Mouse (Mus musculus) liver, postnatal 0 days (tissue): Measurements from ENCODE around the gene B4galt1. TPM values are rescaled to one million over a fixed set of nuclear protein-coding genes. Genes with fewer than 3 reads are reported as not detected.

Source experiments
- ATAC-seq: fragments of 200-750 bp; cut with Nextera tagmentation; 2 replicates; pipeline ENCODE4 v1.8.0; 2017; ENCODE audit warnings: mild to moderate bottlenecking, moderate library complexity
- DNase-seq: peaks from one replicate; pipeline ENCODE4 v3.0.0-alpha.2; 2016
- H3K27ac ChIP-seq: fragments of 300-500 bp; sonication (generic); 2 replicates; pipeline ENCODE4 v1.5.1; 2014; ENCODE audit warnings: antibody characterized with exemption, moderate library complexity, mild to moderate bottlenecking, low read depth
- H3K27me3 ChIP-seq: fragments of 300-500 bp; sonication (generic); 2 replicates; pipeline ENCODE4 v1.6.1; 2014; ENCODE audit warnings: low read length, control low read depth, mixed read lengths; ENCODE audit not compliant: insufficient read depth
- H3K36me3 ChIP-seq: fragments of 300-500 bp; sonication (generic); replicated peaks from 2 replicates; pipeline ENCODE4 v1.6.1; 2014; ENCODE audit warnings: mild to moderate bottlenecking, control low read depth, low read length, moderate library complexity, mixed read lengths; ENCODE audit not compliant: insufficient read depth
- H3K4me1 ChIP-seq: fragments of 300-500 bp; sonication (generic); 2 replicates; pipeline ENCODE4 v1.6.1; 2014; ENCODE audit warnings: antibody characterized with exemption, mild to moderate bottlenecking, control low read depth; ENCODE audit not compliant: insufficient read depth
- H3K4me2 ChIP-seq: fragments of 300-500 bp; sonication (generic); 2 replicates; pipeline ENCODE4 v1.6.1; 2014; ENCODE audit warnings: low read depth, mild to moderate bottlenecking, low read length, moderate library complexity, mixed read lengths
- H3K4me3 ChIP-seq: fragments of 300-500 bp; sonication (generic); 2 replicates; pipeline ENCODE4 v1.5.1; 2014; ENCODE audit warnings: low read depth, low read length
- H3K9ac ChIP-seq: fragments of 300-500 bp; sonication (generic); replicated peaks from 2 replicates; pipeline ENCODE4 v1.6.1; 2014; ENCODE audit warnings: mild to moderate bottlenecking, moderate library complexity
- H3K9me3 ChIP-seq: fragments of 300-500 bp; sonication (generic); 2 replicates; pipeline ENCODE4 v1.6.1; 2016; ENCODE audit warnings: mild to moderate bottlenecking, control low read depth, low read length, mixed read lengths
- CTCF ChIP-seq: sonication (generic); IDR thresholded peaks from 2 replicates; pipeline ENCODE4 v1.5.1; 2016; ENCODE audit warnings: antibody characterized with exemption, low read depth
- EP300 ChIP-seq: IDR thresholded peaks from 2 replicates; pipeline ENCODE4 v1.6.1; 2016; ENCODE audit warnings: antibody characterized with exemption, low read depth, mild to moderate bottlenecking
- WGBS: fragments of 180-500 bp; shearing (Covaris S2); extraction: QIAGEN DNeasy Blood & Tissue Kit; methylation state at CpG from one replicate; pipeline ENCODE4 v1.1.7; 2014; ENCODE audit not compliant: insufficient replicate concordance; 5-methylcytosine and 5-hydroxymethylcytosine counted together
- polyA plus RNA-seq: library from polyadenylated mRNA; unstranded; fragments of >200 nt; fragmentation: Nextera tagmentation; extraction: Ambion mirVana; gene quantifications from 2 replicates; pipeline ENCODE4 v1.2.1, GENCODE M21; 2015

The B4galt1 gene
- polyA plus RNA-seq, 1 experiment from 2014 or later: 30.2 TPM

DNA sequence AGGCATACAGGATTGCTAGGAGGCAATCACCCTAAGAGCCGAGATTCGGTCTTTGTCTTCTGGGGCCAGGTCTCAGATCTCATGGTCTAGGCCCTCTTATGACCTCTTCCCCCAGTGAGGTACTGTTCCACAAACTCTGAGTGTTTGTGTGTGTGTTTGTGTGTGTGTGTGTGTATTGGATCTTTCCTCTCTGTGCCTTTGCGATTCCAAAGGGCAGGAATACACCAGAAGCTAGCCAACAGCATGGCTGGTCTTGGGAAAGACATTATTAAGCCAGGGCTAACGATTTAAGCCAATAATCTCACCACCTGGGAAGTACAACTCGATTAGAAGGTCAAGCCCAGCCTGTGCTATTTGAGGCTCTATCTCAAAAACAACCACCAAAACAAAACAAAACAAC lies 23.3 kb downstream of the B4galt1 start:
- peak; percentile 72 for ATAC-seq
- Histone ChIP-seq H3K4me2 (no peak overlapping the region), H3K27ac (peak overlapping the region; percentile 80), H3K9me3 (no peaks in the 10 kb centered on the region), H3K4me1 (peaks cover 30% of the 10 kb centered on the region), H3K36me3 (peaks cover 40% of the 10 kb centered on the region), H3K27me3 (no peaks in the 10 kb centered on the region), H3K9ac (no peak overlapping the region), H3K4me3 (no peak overlapping the region)
- DNase-seq: no peak
- TF ChIP-seq CTCF (no peak), EP300 (0 out of 2 replicates have a peak, but pooled peaks have one; percentile 12)
- WGBS: 71% methylated on average over 5 of the region's 5 CpGs

- WGBS: 81% methylated on average over 13 of the region's 13 CpGs
- no peak overlapping the region for H3K4me3 ChIP-seq
- peak overlapping the region; percentile 80 for H3K27ac ChIP-seq
- ATAC-seq (no peak), DNase-seq (no peak)
- H3K36me3 ChIP-seq: peaks cover 41% of the 10 kb centered on the region
- TF ChIP-seq EP300 (no peak), CTCF (no peak)
- no peaks in the 10 kb centered on the region for H3K27me3 ChIP-seq
- H3K4me2 ChIP-seq: no peak overlapping the region
- no peak overlapping the region for H3K9ac ChIP-seq
- H3K4me1 ChIP-seq: peaks cover 32% of the 10 kb centered on the region
- no peaks in the 10 kb centered on the region for H3K9me3 ChIP-seq
Observed at GRCm38 (mm10) chr4:40829654-40830400, 24.0 kb downstream of the B4galt1 start.

DNA sequence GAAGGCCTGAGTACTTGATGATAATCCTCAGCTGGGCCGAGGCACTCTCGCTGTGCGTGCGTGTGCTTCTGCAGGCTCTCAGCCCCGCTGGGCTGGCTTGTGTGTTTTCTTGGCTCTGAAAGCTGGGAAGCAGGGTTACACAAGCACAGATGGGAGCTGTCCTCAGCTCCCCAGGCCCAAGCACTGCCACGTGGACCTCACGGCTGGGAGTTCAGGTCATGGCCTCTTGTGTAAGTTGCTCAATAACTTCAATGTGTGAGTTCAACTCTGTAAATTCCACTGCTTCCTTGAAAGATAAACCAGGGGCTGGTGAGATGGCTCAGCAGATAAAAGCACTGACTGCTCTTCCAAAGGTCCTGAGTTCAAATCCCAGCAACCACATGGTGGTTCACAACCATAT lies 24.9 kb downstream of the B4galt1 start:
- WGBS: 51% methylated on average over 7 of the region's 7 CpGs
- ATAC-seq (peak; percentile 80), DNase-seq (peak; percentile 62)
- Histone ChIP-seq H3K36me3 (peaks cover 38% of the 10 kb centered on the region), H3K27me3 (no peaks in the 10 kb centered on the region), H3K4me1 (peaks cover 38% of the 10 kb centered on the region), H3K9me3 (no peaks in the 10 kb centered on the region), H3K4me2 (no peak overlapping the region), H3K27ac (peak overlapping the region; percentile 80), H3K9ac (no peak overlapping the region), H3K4me3 (no peak overlapping the region)
- TF ChIP-seq EP300: peak; percentile 79
- no peak for TF ChIP-seq CTCF

DNA sequence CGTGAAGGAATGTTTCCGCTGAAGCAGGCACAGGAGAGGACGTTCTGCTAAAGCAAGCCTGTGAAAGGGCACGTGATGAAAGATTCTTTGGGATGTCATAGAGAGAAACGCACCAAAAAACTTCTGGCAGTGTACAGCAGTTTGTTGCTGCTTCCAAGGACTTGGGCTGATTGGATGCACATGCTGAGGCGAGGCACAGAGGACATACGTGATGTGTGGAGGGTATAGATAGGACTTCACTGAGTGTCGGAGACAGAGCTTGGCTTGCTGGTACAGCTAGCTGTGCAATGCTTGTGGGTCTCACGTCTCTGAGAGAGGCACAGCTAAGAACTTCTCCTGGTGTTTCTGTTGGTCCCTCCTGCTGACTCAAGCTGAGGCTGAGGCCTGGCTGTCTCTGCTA lies 25.9 kb downstream of the B4galt1 start:
- no peak overlapping the region for H3K9ac ChIP-seq
- no peak overlapping the region for H3K4me2 ChIP-seq
- H3K4me3 ChIP-seq: no peak overlapping the region
- no peaks in the 10 kb centered on the region for H3K9me3 ChIP-seq
- WGBS: 78% methylated on average over 9 of the region's 9 CpGs
- TF ChIP-seq CTCF (no peak), EP300 (no peak)
- no peak for ATAC-seq
- peaks cover 44% of the 10 kb centered on the region for H3K4me1 ChIP-seq
- DNase-seq: no peak
- H3K27me3 ChIP-seq: no peaks in the 10 kb centered on the region
- peaks cover 45% of the 10 kb centered on the region for H3K36me3 ChIP-seq
- peak overlapping the region; percentile 80; the same call in 1 of the 2 replicates for H3K27ac ChIP-seq

GRCm38 (mm10) chr4:40826810-40827209 lies 27.0 kb downstream of the B4galt1 start:
- Histone ChIP-seq H3K4me1 (peaks cover 44% of the 10 kb centered on the region), H3K9ac (no peak overlapping the region), H3K9me3 (no peaks in the 10 kb centered on the region), H3K27ac (no peak overlapping the region), H3K27me3 (no peaks in the 10 kb centered on the region), H3K4me3 (no peak overlapping the region), H3K36me3 (peaks cover 50% of the 10 kb centered on the region), H3K4me2 (no peak overlapping the region)
- TF ChIP-seq CTCF: no peak
- TF ChIP-seq EP300: no peak
- DNase-seq (no peak), ATAC-seq (no peak)
- 84% methylated on average over 2 of the region's 2 CpGs for WGBS

GRCm38 (mm10) chr4:40825981-40826380 lies 27.8 kb downstream of the B4galt1 start:
- 86% methylated on average over 2 of the region's 2 CpGs for WGBS

GRCm38 (mm10) chr4:40825146-40825545 lies 28.7 kb downstream of the B4galt1 start:
- WGBS: 71% methylated on average over 5 of the region's 5 CpGs
- Histone ChIP-seq H3K4me3 (no peak overlapping the region), H3K27ac (no peak overlapping the region), H3K4me2 (no peak overlapping the region), H3K4me1 (peaks cover 36% of the 10 kb centered on the region), H3K9ac (no peak overlapping the region; the same call in 1 of the 2 replicates), H3K9me3 (no peaks in the 10 kb centered on the region), H3K36me3 (peaks cover 64% of the 10 kb centered on the region), H3K27me3 (no peaks in the 10 kb centered on the region)
- TF ChIP-seq EP300 (no peak), CTCF (no peak)
- ATAC-seq (no peak), DNase-seq (no peak)

More at GRCm38 (mm10) chr4:40825981-40826380, 27.8 kb downstream of the B4galt1 start:
- ATAC-seq (no peak), DNase-seq (no peak)
- no peak overlapping the region for H3K9ac ChIP-seq
- H3K27me3 ChIP-seq: no peaks in the 10 kb centered on the region
- H3K9me3 ChIP-seq: no peaks in the 10 kb centered on the region
- H3K27ac ChIP-seq: no peak overlapping the region
- H3K4me3 ChIP-seq: no peak overlapping the region
- H3K4me2 ChIP-seq: no peak overlapping the region
- peaks cover 59% of the 10 kb centered on the region for H3K36me3 ChIP-seq
- TF ChIP-seq CTCF (no peak), EP300 (no peak)
- peaks cover 40% of the 10 kb centered on the region for H3K4me1 ChIP-seq
